Mouse (Mus musculus) MEL-GATA-1-ER (cell line): Measurements from ENCODE around the gene 1810037I17Rik.
"Not testable (repeated sequence)": the region's sequence is repeated elsewhere in the genome, so short reads cannot be mapped to it uniquely, and the experiment has no call there.

Source experiments
- DNase-seq: peaks from one replicate; pipeline ENCODE4 v3.0.0-alpha.2; 2012; ENCODE audit warnings: low read depth; ENCODE audit errors: extremely low read depth

Gene 1810037I17Rik

DNA sequence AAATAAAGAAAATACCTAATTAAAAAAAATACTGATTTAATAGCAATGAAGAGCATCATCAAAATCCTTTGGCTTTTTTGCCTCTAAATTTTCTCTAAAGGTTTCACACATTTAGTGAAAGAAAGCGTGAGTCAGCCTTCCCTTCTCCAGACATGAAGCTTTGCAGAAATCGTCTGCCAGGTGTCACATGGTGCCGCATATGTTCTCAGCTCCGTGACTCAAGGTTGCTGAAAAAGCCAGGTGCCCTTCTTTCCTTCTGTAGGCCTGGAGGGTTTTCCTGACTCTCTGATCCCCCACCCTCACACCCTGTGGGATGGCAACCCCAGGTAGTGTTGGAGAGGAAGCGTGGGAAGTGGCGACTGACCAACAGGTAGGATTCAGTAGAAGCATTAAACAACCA lies 5.7 kb downstream of the 1810037I17Rik start:
- no peak for DNase-seq

DNA sequence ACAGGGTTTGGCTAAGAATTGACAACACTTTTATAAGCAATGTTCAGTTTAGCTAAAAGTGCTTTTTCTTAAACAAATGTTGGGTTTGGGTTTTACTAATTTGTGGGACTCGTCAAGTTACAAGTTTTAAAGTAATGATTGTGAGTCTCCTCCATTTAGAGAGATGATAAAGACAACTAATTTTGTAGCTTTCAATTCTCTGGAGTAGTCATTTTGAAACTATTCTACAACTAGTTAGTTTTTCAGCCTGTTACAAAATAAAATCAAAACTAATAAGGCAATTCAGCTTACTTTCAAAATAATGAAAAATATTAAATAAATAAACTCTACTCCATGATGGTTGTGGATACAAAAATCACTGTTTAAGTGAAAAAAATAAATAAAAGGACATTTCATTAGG lies 8.5 kb downstream of the 1810037I17Rik start:
- DNase-seq = no peak

DNA sequence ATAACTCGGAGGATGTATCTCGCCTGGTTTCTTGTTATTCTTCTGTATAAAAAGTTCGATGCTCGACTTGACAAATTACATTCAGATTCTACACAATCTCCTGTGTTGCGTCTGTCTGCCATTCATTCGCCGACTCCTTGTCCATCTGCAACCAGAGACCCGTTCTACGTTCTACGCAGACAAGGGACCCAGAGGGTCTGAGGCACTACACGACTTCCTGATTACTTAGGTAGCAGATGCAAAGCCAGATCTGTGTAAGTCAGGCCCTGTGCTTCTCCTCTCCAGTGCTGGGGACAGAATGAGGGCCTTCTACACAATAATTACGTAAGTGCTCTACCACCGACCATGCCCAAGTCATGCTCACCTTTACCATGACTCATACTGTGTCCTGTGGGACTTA lies 13.2 kb downstream of the 1810037I17Rik start:
- DNase-seq = not testable (repeated sequence)

DNA sequence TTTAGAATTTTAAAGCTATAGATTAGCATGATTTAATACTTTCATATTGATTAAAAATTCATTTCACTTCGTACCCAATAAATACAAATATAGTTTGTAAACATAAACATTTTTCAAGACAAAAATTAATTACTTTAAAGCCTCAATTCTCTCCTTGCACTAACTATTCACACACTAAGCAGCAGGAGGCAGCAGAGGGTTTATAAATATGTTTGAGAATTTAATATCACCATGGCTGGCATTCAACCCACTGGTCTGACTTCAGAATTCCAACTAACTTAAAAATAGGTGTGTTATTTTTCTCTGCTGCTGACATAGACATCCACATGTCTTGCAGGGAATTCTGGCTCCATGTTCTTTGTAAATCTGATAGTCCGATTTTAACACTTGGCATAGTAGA lies 15.2 kb downstream of the 1810037I17Rik start:
- DNase-seq = no peak

DNA sequence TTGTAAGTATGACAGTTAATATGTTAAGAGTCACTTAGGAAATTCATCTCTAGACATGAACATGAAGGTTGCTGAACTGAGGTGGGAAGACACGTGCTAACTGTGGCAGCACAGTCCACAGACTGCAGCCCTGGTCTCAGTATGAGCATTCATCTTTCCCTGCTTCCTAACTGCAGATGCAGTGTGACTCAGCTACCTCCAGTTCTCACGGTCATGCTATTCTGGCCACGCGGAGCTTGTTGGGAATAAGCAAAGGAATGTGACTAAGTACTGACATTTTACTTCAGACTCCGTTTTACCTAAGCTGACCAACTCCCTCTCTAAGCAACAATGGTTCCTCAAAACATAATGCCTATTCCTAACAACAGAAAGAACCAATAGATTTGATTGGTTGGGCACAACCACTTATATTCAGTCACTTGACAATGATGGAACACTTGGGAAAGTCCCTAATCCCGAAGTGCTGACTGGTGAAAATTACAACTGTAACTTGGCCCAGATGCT lies 19.4 kb downstream of the 1810037I17Rik start:
- no peak for DNase-seq

- DNase-seq = no peak
These were observed 26.1 kb downstream of the 1810037I17Rik start for GRCm38 (mm10) chr3:122950129-122950528.

GRCm38 (mm10) chr3:122964301-122964700 lies 40.3 kb downstream of the 1810037I17Rik start:
- no peak for DNase-seq

GRCm38 (mm10) chr3:122968391-122968790 lies 44.4 kb downstream of the 1810037I17Rik start:
- no peak for DNase-seq

- DNase-seq = no peak
These were observed 48.3 kb downstream of the 1810037I17Rik start for GRCm38 (mm10) chr3:122972126-122972822.

- DNase-seq = no peak
These were observed 50.8 kb downstream of the 1810037I17Rik start for GRCm38 (mm10) chr3:122974833-122975232.

- DNase-seq = no peak
These were observed 51.4 kb downstream of the 1810037I17Rik start for GRCm38 (mm10) chr3:122975363-122975762.
